8 mouse cellular contexts compared by ENCODE assay signal in genomic region chr9:21227342-21227741, GRCm38 (mm10). TPM values are rescaled to one million over a fixed set of nuclear protein-coding genes. Genes with fewer than 3 reads are reported as not detected.
DNase-seq lines count a peak whose midpoint lies in the region; ATAC-seq and TF ChIP-seq lines count a peak whose summit lies in the region.

No protein-coding gene starts in this region.

- no peak overlapping the region; the same call in 1 of the 2 replicates for H3K9ac ChIP-seq in embryonic facial prominence, embryonic 15.5 days
- peak overlapping the region; percentile 58 for H3K9ac ChIP-seq in limb, embryonic 13.5 days
- H3K9ac ChIP-seq in stomach, embryonic 15.5 days: no peak overlapping the region

- H3K4me2 ChIP-seq in embryonic facial prominence, embryonic 15.5 days (replicated peaks): peak overlapping the region; percentile 57
- peak overlapping the region; percentile 61 for H3K4me2 ChIP-seq in limb, embryonic 13.5 days (replicated peaks)
- peak overlapping the region; percentile 56 for H3K4me2 ChIP-seq in stomach, embryonic 15.5 days

- WGBS in embryonic facial prominence, embryonic 15.5 days: 16% methylated on average over 16 of the region's 16 CpGs
- WGBS in limb, embryonic 13.5 days: 17% methylated on average over 16 of the region's 16 CpGs
- WGBS in stomach, embryonic 15.5 days: 14% methylated on average over 16 of the region's 16 CpGs

- ATAC-seq in embryonic facial prominence, embryonic 15.5 days (ENCODE audit: insufficient number of reproducible peaks, low FRiP score, low TSS enrichment, low read depth): peak; percentile 56; the same call in 1 of the 2 replicates
- peak; percentile 38; the same call in 1 of the 2 replicates for ATAC-seq in limb, embryonic 13.5 days (ENCODE audit: low FRiP score, low read depth)
- peak; percentile 71 for ATAC-seq in stomach, embryonic 15.5 days (ENCODE audit: insufficient read depth, low FRiP score, low read depth)
- no peak for ATAC-seq in erythroid progenitor cell, adult 5-6 weeks (replicated peaks; ENCODE audit: low FRiP score, poor library complexity, severe bottlenecking)

- H3K27ac ChIP-seq in layer of hippocampus, adult 2 months: no peak overlapping the region
- H3K27ac ChIP-seq in embryonic facial prominence, embryonic 15.5 days (replicated peaks): no peak overlapping the region
- peak overlapping the region; percentile 75; the same call in 1 of the 2 replicates for H3K27ac ChIP-seq in limb, embryonic 13.5 days
- no peak overlapping the region for H3K27ac ChIP-seq in stomach, embryonic 15.5 days

- H3K9me3 ChIP-seq in embryonic facial prominence, embryonic 15.5 days (replicated peaks): no peaks in the 10 kb centered on the region
- H3K9me3 ChIP-seq in limb, embryonic 13.5 days: no peaks in the 10 kb centered on the region
- H3K9me3 ChIP-seq in stomach, embryonic 15.5 days: no peaks in the 10 kb centered on the region

- no peak for DNase-seq in layer of hippocampus, adult 2 months (ENCODE audit: low spot score in 2 of 2)
- DNase-seq in layer of hippocampus, adult 8-10 months (ENCODE audit: low spot score in 2 of 2): no peak
- no peak for DNase-seq in cerebellum, postnatal 14 days
- no peak for DNase-seq in frontal cortex, adult 2 months (ENCODE audit: extremely low spot score in 1 of 2, low spot score in 1 of 2)

- H3K4me1 ChIP-seq in embryonic facial prominence, embryonic 15.5 days: peaks cover 26% of the 10 kb centered on the region
- H3K4me1 ChIP-seq in limb, embryonic 13.5 days: peaks cover 17% of the 10 kb centered on the region
- H3K4me1 ChIP-seq in stomach, embryonic 15.5 days: peaks cover 9% of the 10 kb centered on the region

- H3K4me3 ChIP-seq in layer of hippocampus, adult 2 months: peak overlapping the region; percentile 5; the same call in 1 of the 2 replicates
- peak overlapping the region; percentile 36 for H3K4me3 ChIP-seq in embryonic facial prominence, embryonic 15.5 days (replicated peaks)
- H3K4me3 ChIP-seq in limb, embryonic 13.5 days: peak overlapping the region; percentile 31
- peak overlapping the region; percentile 35 for H3K4me3 ChIP-seq in stomach, embryonic 15.5 days (replicated peaks)

- peaks cover 34% of the 10 kb centered on the region for H3K36me3 ChIP-seq in embryonic facial prominence, embryonic 15.5 days
- peaks cover 38% of the 10 kb centered on the region for H3K36me3 ChIP-seq in limb, embryonic 13.5 days
- peaks cover 27% of the 10 kb centered on the region for H3K36me3 ChIP-seq in stomach, embryonic 15.5 days

- no peak for TF ChIP-seq CTCF in layer of hippocampus, adult 2 months (conservative IDR thresholded peaks at IDR 0.05)

- H3K27me3 ChIP-seq in embryonic facial prominence, embryonic 15.5 days: no peaks in the 10 kb centered on the region
- H3K27me3 ChIP-seq in limb, embryonic 13.5 days: no peaks in the 10 kb centered on the region
- no peaks in the 10 kb centered on the region for H3K27me3 ChIP-seq in stomach, embryonic 15.5 days (replicated peaks)

RNA-seq across cellular contexts. Expression of gene Keap1, which starts 11.8 kb away (rescaled TPM):
- total RNA-seq in layer of hippocampus, adult 2 months (2021): 10 to 100 TPM; 56.7 to 60.6 TPM
- total RNA-seq in layer of hippocampus, adult 8-10 months (2022): 10 to 100 TPM; 52.8 to 60.0 (median 56.6) TPM
- 73.2 and 76.4 TPM in 2 replicates for polyA plus RNA-seq in embryonic facial prominence, embryonic 15.5 days (2015; fragmentation: Nextera tagmentation; extraction: Ambion mirVana)
- 79.7 and 82.5 TPM in 2 replicates for polyA plus RNA-seq in limb, embryonic 13.5 days (2015; fragmentation: Nextera tagmentation; extraction: Ambion mirVana)
- 61.1 and 61.6 TPM in 2 replicates for polyA plus RNA-seq in stomach, embryonic 15.5 days (2015; fragmentation: Nextera tagmentation; extraction: Ambion mirVana)
- 58.3 and 59.6 TPM in 2 replicates for polyA plus RNA-seq in frontal cortex, adult 2 months (2012; rRNA removed)
- total RNA-seq in erythroid progenitor cell, adult 5-6 weeks (2015; ENCODE audit: low replicate concordance): 13.8 and 25.2 TPM in 2 replicates
- 37.0 and 44.7 TPM in 2 replicates for total RNA-seq in erythroid progenitor cell, adult 5-6 weeks (2017; ENCODE audit: low replicate concordance)

RNA-seq across cellular contexts. Expression of gene S1pr5, which starts 20.9 kb away (rescaled TPM):
- 10 to 100 TPM; 10.6 to 10.9 TPM for total RNA-seq in layer of hippocampus, adult 2 months (2021)
- total RNA-seq in layer of hippocampus, adult 8-10 months (2022): 10 to 100 TPM; 11.3 to 19.1 (median 14.6) TPM
- 4.5 and 5.0 TPM in 2 replicates for polyA plus RNA-seq in embryonic facial prominence, embryonic 15.5 days (2015; fragmentation: Nextera tagmentation; extraction: Ambion mirVana)
- polyA plus RNA-seq in limb, embryonic 13.5 days (2015; fragmentation: Nextera tagmentation; extraction: Ambion mirVana): 0.77 and 0.83 TPM in 2 replicates
- 0.93 and 1.6 TPM in 2 replicates for polyA plus RNA-seq in stomach, embryonic 15.5 days (2015; fragmentation: Nextera tagmentation; extraction: Ambion mirVana)
- 9.9 and 13.8 TPM in 2 replicates for polyA plus RNA-seq in frontal cortex, adult 2 months (2012; rRNA removed)
- total RNA-seq in erythroid progenitor cell, adult 5-6 weeks (2015; ENCODE audit: low replicate concordance): 2.5 TPM in 1 of 2 replicates, not detected in the other
- 0.13 and 0.53 TPM in 2 replicates for total RNA-seq in erythroid progenitor cell, adult 5-6 weeks (2017; ENCODE audit: low replicate concordance)

RNA-seq across cellular contexts. Expression of gene Atg4d, which starts 37.8 kb away (rescaled TPM):
- total RNA-seq in layer of hippocampus, adult 2 months (2021): 10 to 100 TPM; 39.8 to 40.2 TPM
- total RNA-seq in layer of hippocampus, adult 8-10 months (2022): 10 to 100 TPM; 37.3 to 45.0 (median 38.1) TPM
- polyA plus RNA-seq in embryonic facial prominence, embryonic 15.5 days (2015; fragmentation: Nextera tagmentation; extraction: Ambion mirVana): 40.5 and 44.8 TPM in 2 replicates
- 31.4 and 32.8 TPM in 2 replicates for polyA plus RNA-seq in limb, embryonic 13.5 days (2015; fragmentation: Nextera tagmentation; extraction: Ambion mirVana)
- 49.9 and 51.3 TPM in 2 replicates for polyA plus RNA-seq in stomach, embryonic 15.5 days (2015; fragmentation: Nextera tagmentation; extraction: Ambion mirVana)
- polyA plus RNA-seq in frontal cortex, adult 2 months (2012; rRNA removed): 36.5 and 40.6 TPM in 2 replicates
- 49.4 and 49.5 TPM in 2 replicates for total RNA-seq in erythroid progenitor cell, adult 5-6 weeks (2015; ENCODE audit: low replicate concordance)
- 73.9 and 162 TPM in 2 replicates for total RNA-seq in erythroid progenitor cell, adult 5-6 weeks (2017; ENCODE audit: low replicate concordance)
